Mouse (Mus musculus) bone marrow macrophage, adult 2 months (primary cell): ENCODE data around the gene Olfr455.

Source experiments
- CTCF ChIP-seq: IDR thresholded peaks from 2 replicates; pipeline ENCODE4 v1.5.1; 2012; ENCODE audit warnings: low read depth, mild to moderate bottlenecking, low read length, moderate library complexity
- POLR2A ChIP-seq: IDR thresholded peaks from 2 replicates; pipeline ENCODE4 v1.6.1; 2012; ENCODE audit warnings: mild to moderate bottlenecking, low read depth, low read length, borderline replicate concordance

DNA sequence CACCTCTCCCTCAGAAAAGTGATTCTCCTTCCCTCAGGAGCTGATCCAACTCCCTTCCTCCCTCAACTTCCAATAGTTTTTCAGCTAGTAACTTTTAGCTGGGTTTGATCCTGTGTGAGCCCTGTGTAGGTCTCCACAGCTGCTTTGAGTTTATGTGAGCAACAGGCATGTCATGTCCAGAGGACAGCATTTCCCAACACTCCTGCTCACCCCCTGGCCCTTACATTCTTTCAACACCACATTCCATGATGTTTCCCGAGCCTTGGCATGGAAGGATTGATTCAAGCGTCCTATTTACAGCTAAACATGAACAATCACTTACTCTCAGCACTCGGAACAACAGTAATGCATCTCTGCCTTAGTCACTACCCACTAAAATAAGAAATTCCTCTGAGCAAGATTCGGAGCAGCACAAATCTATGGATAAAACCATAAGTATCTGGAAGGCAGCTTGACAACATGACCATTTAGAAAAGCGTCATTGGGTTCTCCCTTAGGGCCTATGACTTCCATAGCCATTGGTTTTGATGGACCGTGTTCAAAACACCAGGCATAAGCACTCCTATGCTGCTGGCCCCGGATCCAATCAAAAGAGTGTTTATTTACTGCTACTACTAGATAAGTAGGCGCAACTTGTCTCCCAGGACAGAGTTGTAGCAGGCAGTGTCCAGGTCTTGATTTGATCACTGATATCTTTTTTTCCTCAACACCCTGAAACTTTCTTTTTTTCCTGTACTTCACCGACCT lies 35.5 kb upstream of the Olfr455 start:
- no peak for TF ChIP-seq CTCF
- TF ChIP-seq POLR2A, result no peak
